Mouse (Mus musculus) kidney, embryonic 16.5 days (tissue): ENCODE data around the gene Ttll3. TPM values are rescaled to one million over a fixed set of nuclear protein-coding genes. Genes with fewer than 3 reads are reported as not detected.
A peak's percentile ranks its signal among the peaks of the same experiment; 100 is the strongest.

Source experiments
- ATAC-seq: fragments of 200-750 bp; cut with Nextera tagmentation; 2 replicates; pipeline ENCODE4 v1.8.0; 2017; ENCODE audit warnings: moderate TSS enrichment; ENCODE audit not compliant: low FRiP score, low TSS enrichment
- H3K27ac ChIP-seq: fragments of 300-500 bp; sonication (generic); 2 replicates; pipeline ENCODE4 v1.5.1; 2014; ENCODE audit warnings: low read length
- H3K27me3 ChIP-seq: fragments of 300-500 bp; sonication (generic); 2 replicates; pipeline ENCODE4 v1.6.1; 2014; ENCODE audit warnings: low read length, control low read depth, mixed read lengths; ENCODE audit not compliant: insufficient read depth
- H3K36me3 ChIP-seq: fragments of 300-500 bp; sonication (generic); 2 replicates; pipeline ENCODE4 v1.6.1; 2014; ENCODE audit warnings: low read length, control low read depth, mixed read lengths; ENCODE audit not compliant: insufficient read depth
- H3K4me1 ChIP-seq: fragments of 300-500 bp; sonication (generic); 2 replicates; pipeline ENCODE4 v1.6.1; 2014; ENCODE audit warnings: low read length, control low read depth, mixed read lengths; ENCODE audit not compliant: insufficient read depth
- H3K4me2 ChIP-seq: fragments of 300-500 bp; sonication (generic); replicated peaks from 2 replicates; pipeline ENCODE4 v1.6.1; 2014; ENCODE audit warnings: low read depth, low read length
- H3K4me3 ChIP-seq: fragments of 300-500 bp; sonication (generic); 2 replicates; pipeline ENCODE4 v1.5.1; 2014; ENCODE audit warnings: mild to moderate bottlenecking, low read length
- H3K9ac ChIP-seq: fragments of 300-500 bp; sonication (generic); replicated peaks from 2 replicates; pipeline ENCODE4 v1.6.1; 2014; ENCODE audit warnings: low read length
- H3K9me3 ChIP-seq: fragments of 300-500 bp; sonication (generic); 2 replicates; pipeline ENCODE4 v1.6.1; 2016; ENCODE audit warnings: low read length, control low read depth
- WGBS: fragments of 180-500 bp; shearing (Covaris S2); extraction: QIAGEN DNeasy Blood & Tissue Kit; methylation state at CpG from one replicate; pipeline ENCODE4 v1.1.7; 2014; 5-methylcytosine and 5-hydroxymethylcytosine counted together
- polyA plus RNA-seq: library from polyadenylated mRNA; unstranded; fragments of >200 nt; fragmentation: Nextera tagmentation; extraction: Ambion mirVana; gene quantifications from 2 replicates; pipeline ENCODE4 v1.2.1, GENCODE M21; 2015

The Ttll3 gene
- polyA plus RNA-seq, 1 experiment from 2014 or later, result 3.4 TPM

DNA sequence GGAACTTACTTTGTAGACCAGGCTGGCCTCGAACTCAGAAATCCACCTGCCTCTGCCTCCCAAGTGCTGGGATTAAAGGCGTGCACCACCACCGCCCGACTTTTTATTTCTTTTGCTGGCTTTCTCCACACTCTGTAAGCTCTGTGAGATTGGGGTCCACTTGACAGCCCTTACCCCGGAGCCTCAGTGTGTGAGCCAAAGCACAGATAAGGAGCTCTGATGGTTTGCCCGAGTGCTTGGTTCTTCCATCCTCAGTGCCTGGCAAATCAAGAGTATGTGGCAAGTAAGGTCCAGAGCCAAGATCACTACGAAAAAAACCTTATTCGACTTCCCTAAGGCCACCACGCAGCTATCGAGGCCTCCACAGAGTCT lies 2.9 kb downstream of the Ttll3 start:
- H3K36me3 ChIP-seq, result peaks cover 39% of the 10 kb centered on the region
- H3K4me2 ChIP-seq, result peak overlapping the region; percentile 90
- H3K4me3 ChIP-seq, result peak overlapping the region; percentile 54
- no peaks in the 10 kb centered on the region for H3K9me3 ChIP-seq
- no peaks in the 10 kb centered on the region for H3K27me3 ChIP-seq
- WGBS, result 24% methylated on average over 10 of the region's 10 CpGs
- no peak; the same call in 1 of the 2 replicates for ATAC-seq
- peak overlapping the region; percentile 71 for H3K9ac ChIP-seq
- no peak overlapping the region for H3K27ac ChIP-seq
- peaks cover 12% of the 10 kb centered on the region; the same call in 1 of the 2 replicates for H3K4me1 ChIP-seq

DNA sequence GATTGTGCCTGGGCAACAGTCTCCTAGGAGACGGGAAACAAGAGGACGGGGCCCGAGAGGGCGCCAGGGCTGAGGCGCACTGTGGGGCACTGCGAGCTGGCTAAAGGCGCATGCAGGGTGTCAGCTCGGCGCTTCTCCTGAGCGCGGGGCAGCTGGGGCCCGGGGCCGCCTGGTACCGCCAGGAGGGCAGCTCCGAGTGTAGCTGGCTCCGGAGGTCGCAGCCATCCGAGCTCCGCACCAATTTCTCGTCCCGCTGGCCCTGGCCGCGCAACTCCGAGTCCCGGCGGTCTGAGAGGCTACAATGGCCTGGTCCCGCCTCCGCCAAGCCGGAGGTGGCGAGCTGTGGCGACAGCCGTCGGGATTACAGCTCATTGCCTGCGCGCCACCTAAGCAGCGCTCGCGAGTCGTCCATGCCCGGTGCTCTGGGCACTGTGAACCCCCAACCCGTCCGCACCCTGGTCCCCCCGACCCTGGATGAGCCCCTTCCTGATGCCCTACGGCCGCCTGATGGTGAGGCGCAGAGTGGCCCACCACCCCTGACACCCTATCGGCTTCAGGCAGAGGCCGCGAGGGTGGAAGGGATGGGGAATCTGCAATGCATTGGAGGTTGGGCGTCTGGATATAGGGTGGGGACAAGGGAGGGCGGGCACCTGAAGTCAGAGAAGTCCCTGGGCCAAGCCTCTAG lies 3.5 kb downstream of the Ttll3 start:
- Histone ChIP-seq H3K4me3 (peak overlapping the region; percentile 54), H3K9ac (peak overlapping the region; percentile 71), H3K4me2 (peak overlapping the region; percentile 90), H3K4me1 (peaks cover 12% of the 10 kb centered on the region; the same call in 1 of the 2 replicates), H3K9me3 (no peaks in the 10 kb centered on the region), H3K36me3 (peaks cover 37% of the 10 kb centered on the region), H3K27ac (0 out of 2 replicates have a peak overlapping the region, but pooled peaks have one; percentile 26), H3K27me3 (no peaks in the 10 kb centered on the region)
- ATAC-seq, result peak; percentile 87
- under 1% methylated on average over 50 of the region's 51 CpGs for WGBS

DNA sequence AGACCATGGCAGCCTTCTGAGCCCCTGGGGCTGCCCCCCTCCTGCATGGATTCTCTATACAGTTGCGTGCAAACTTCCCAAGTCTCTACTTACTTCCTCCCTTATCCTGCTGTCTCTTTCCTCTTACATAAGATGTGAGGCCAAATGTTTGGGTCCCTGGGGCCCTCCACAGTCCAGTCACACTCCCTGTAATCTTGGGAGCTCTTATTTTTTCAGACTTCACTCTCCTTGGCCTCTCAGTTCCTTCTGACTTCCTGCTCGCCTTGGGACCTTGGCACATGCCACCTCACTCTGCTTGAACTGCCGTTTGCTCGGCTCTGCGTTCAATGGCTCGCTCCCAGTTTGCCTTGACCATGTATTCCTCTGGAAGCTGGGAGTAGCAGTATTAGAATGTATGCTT lies 4.9 kb downstream of the Ttll3 start:
- 89% methylated on average over 6 of the region's 6 CpGs for WGBS
- Histone ChIP-seq H3K27ac (no peak overlapping the region), H3K9me3 (no peaks in the 10 kb centered on the region), H3K4me2 (no peak overlapping the region), H3K4me3 (no peak overlapping the region), H3K36me3 (peaks cover 23% of the 10 kb centered on the region), H3K27me3 (no peaks in the 10 kb centered on the region), H3K4me1 (peaks cover 12% of the 10 kb centered on the region; the same call in 1 of the 2 replicates), H3K9ac (no peak overlapping the region)
- no peak for ATAC-seq

DNA sequence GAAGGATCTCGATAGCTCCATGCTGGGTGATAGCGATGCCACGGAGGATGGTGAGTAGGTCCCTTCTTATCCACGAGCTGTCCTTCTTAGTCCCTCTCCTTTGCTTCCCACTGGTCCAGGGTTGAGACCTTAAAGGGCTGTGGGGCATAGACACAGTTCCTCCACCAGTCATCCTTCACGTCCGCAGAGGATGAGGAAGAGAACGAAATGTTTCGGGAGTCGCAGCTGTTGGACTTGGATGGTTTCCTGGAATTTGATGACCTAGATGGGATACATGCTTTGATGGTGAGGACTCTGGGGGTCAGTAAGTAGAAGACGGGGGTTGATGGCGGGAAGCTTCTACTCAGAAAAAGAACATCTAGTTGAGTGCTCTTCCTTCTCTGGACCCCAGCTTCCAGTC lies 5.8 kb downstream of the Ttll3 start:
- Histone ChIP-seq H3K9ac (no peak overlapping the region), H3K9me3 (no peaks in the 10 kb centered on the region), H3K4me2 (no peak overlapping the region), H3K27me3 (no peaks in the 10 kb centered on the region), H3K27ac (no peak overlapping the region), H3K36me3 (peaks cover 14% of the 10 kb centered on the region), H3K4me1 (peaks cover 12% of the 10 kb centered on the region; the same call in 1 of the 2 replicates), H3K4me3 (no peak overlapping the region)
- no peak for ATAC-seq
- 87% methylated on average over 11 of the region's 11 CpGs for WGBS

DNA sequence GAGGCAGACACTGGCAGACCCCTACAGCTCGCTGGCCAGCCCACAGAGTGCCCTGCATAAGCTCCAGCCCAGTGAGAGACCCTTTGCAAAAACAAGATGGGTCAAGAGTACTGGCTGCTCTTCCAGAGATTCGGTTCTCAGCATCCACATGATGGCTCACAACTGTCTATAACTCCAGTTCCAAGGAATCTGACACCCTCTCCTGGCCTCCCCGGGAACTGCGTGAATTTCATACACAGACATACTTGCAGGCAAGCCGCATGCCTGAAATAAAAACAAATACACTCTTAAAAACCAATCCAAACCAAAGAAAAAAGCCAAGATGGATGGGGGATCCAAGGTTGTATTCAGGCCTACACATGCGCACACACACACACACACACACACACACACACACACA lies 6.4 kb downstream of the Ttll3 start:
- Histone ChIP-seq H3K4me2 (no peak overlapping the region), H3K27me3 (no peaks in the 10 kb centered on the region), H3K27ac (no peak overlapping the region), H3K36me3 (peaks cover 7% of the 10 kb centered on the region; the same call in 1 of the 2 replicates), H3K9me3 (no peaks in the 10 kb centered on the region), H3K4me3 (no peak overlapping the region), H3K4me1 (peaks cover 12% of the 10 kb centered on the region; the same call in 1 of the 2 replicates), H3K9ac (no peak overlapping the region)
- ATAC-seq, result no peak
- WGBS, result 94% methylated on average over 6 of the region's 6 CpGs

DNA sequence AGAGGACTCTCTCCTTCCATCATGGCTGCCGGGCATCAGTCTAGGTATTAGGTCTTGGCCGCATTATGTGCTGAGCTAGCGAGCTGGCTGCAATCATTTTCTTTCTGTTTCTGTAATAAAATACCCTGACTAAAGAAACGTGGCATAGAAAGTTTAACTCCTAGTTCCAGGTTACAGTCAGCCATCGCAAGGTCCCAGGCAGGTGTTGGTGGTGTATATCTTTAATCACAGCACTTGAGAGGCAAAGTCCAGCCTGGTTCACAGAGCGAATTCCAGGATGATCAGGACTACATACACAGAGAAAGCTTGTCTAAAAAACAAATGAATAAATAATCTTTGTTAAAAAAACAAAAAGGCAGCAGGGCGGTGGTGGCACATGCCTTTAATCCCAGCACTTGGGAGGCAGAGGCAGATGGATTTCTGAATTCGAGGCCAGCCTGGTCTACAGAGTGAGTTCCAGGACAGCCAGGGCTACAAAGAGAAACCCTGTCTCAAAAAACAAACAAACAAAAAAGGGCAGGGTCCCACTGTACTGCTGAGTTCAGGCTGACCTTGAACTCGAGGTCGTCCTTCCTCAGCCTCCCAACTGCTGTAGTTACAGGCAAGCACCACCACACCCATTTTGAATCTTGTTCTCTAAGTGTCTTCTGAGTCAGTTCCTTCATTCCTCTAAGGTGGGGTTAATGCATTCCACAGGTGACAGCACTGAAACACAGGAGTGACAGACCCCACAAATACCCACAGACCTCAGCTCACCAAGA lies 7.4 kb downstream of the Ttll3 start:
- H3K4me1 ChIP-seq, result peaks cover 12% of the 10 kb centered on the region; the same call in 1 of the 2 replicates
- 83% methylated on average over 10 of the region's 10 CpGs for WGBS
- H3K27me3 ChIP-seq, result no peaks in the 10 kb centered on the region
- peaks cover 6% of the 10 kb centered on the region; the same call in 1 of the 2 replicates for H3K36me3 ChIP-seq
- no peak overlapping the region for H3K9ac ChIP-seq
- no peak overlapping the region for H3K27ac ChIP-seq
- no peak overlapping the region for H3K4me3 ChIP-seq
- no peak for ATAC-seq
- H3K9me3 ChIP-seq, result no peaks in the 10 kb centered on the region
- H3K4me2 ChIP-seq, result no peak overlapping the region

DNA sequence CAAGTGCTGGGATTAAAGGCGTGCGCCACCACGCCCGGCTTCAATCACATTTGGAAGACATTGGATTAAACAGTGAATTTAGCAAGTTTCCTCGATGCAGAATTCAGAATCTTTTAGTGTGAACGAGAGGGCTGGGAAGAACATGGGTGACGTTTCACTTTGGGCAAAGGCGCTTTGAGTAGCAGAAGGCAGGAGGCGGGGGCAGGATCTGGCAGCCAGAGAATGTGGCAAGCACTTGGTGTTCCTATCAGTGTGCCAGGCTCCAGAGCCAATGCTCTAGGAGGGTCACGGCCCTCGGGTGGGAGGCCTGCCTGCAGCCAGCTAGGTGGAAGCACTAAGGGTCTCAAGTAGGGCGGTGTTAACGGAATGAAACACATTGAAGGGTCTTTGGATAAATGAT lies 13.0 kb downstream of the Ttll3 start:
- no peak for ATAC-seq
- Histone ChIP-seq H3K36me3 (0 out of 2 replicates have a peak, but pooled peaks cover 4% of the 10 kb centered on the region), H3K4me3 (no peak overlapping the region), H3K9me3 (no peaks in the 10 kb centered on the region), H3K4me1 (no peaks in the 10 kb centered on the region), H3K27ac (no peak overlapping the region), H3K9ac (no peak overlapping the region), H3K4me2 (no peak overlapping the region), H3K27me3 (no peaks in the 10 kb centered on the region)
- 90% methylated on average over 13 of the region's 13 CpGs for WGBS

DNA sequence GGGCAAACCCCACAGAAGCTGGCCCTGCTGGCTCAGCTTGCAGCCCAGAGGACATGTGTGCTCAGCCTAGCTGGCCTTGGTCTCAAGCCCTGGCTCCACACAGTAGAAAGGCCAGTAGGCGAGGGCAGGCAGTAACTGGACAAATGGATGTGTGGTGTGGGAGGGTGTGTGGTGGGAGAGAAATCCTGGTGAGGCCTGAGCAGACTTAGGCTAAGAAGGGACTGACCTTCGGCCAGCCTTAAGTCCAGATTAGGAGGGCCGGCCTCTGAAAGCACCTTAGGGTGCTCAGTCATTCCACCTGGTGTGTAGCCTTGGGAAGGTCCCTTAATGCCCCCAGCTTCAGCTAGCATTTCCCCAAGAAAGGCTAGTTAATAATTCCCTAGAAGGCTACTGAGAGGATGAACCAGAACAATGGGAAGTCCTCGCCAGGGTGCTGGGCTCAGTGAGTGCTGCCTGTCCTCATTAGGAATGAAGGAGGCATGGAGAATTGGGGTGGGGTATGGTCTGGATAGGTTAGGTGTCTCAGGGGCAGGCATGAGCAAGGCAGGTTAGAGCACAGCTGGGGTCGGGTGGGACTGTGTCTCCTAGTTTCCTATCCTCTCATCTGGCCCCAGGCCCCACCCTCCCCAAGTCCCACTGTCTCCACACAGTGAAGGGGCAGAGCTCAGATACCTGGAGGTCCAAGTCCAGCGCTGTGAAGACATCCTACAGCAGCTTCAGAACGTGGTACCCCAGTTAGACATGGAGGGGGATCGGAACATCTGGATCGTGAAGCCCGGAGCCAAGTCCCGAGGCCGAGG lies 15.8 kb downstream of the Ttll3 start:
- no peaks in the 10 kb centered on the region for H3K27me3 ChIP-seq
- H3K4me2 ChIP-seq, result no peak overlapping the region
- 0 out of 2 replicates have a peak, but pooled peaks cover 4% of the 10 kb centered on the region for H3K36me3 ChIP-seq
- no peak overlapping the region for H3K9ac ChIP-seq
- H3K9me3 ChIP-seq, result no peaks in the 10 kb centered on the region
- no peaks in the 10 kb centered on the region for H3K4me1 ChIP-seq
- WGBS, result 72% methylated on average over 12 of the region's 12 CpGs
- H3K27ac ChIP-seq, result peak overlapping the region; percentile 17; the same call in 1 of the 2 replicates
- H3K4me3 ChIP-seq, result no peak overlapping the region
- peak; percentile 71 for ATAC-seq

DNA sequence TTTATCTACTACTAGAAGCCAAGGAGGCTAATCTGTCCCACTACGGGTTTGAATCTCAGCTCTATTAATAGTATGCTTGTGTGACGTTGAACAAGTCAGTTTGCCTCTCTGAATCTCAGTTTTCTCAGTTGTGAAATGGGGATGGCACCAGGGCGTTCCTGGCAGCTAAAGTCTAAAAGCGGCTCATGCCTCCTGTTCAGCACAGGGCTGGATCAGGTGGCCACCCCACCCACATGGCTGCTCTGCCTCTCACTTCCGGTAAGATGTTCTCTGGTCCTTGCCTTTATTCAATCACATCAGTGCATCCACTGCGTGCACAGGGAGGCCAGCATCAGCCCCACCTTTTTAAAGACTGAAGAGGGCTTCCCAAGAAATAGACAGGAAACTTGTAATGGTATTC lies 16.4 kb downstream of the Ttll3 start:
- Histone ChIP-seq H3K9me3 (no peaks in the 10 kb centered on the region), H3K27me3 (no peaks in the 10 kb centered on the region), H3K4me1 (no peaks in the 10 kb centered on the region), H3K36me3 (0 out of 2 replicates have a peak, but pooled peaks cover 4% of the 10 kb centered on the region), H3K4me2 (no peak overlapping the region), H3K27ac (no peak overlapping the region), H3K4me3 (no peak overlapping the region), H3K9ac (no peak overlapping the region)
- ATAC-seq, result no peak
- WGBS, result 82% methylated on average over 6 of the region's 6 CpGs
